Mouse (Mus musculus) heart, postnatal 25 days (tissue): ENCODE measurements at regions not wholly inside any gene's neighbourhood (a gene's known extent, or its start where the extent isn't known, plus 50 kb on each side); places are given as distances from the start of the nearest gene placed in this dataset.

Experiments used
- DNase-seq: peaks from one replicate; pipeline ENCODE4 v3.0.0; 2022; ENCODE audit warnings: low spot score
- intact Hi-C: fragments of 180-260 bp; cut with DNase I; formaldehyde crosslinking; loops from one replicate; pipeline ENCODE4 v1.15.1; 2025

- DNase-seq, result no peak
- intact Hi-C loops, result no loop called here
Observed at GRCm38 (mm10) chr4:153542631-153543031, 60.0 kb upstream of the Ajap1 start.

- intact Hi-C loops, result no loop called here
- no peak for DNase-seq
Observed at GRCm38 (mm10) chr4:153543900-153544648, 61.5 kb upstream of the Ajap1 start.

- intact Hi-C loops, result no loop called here
- DNase-seq, result no peak
Observed at GRCm38 (mm10) chr4:153546709-153547108, 64.1 kb upstream of the Ajap1 start.

DNA sequence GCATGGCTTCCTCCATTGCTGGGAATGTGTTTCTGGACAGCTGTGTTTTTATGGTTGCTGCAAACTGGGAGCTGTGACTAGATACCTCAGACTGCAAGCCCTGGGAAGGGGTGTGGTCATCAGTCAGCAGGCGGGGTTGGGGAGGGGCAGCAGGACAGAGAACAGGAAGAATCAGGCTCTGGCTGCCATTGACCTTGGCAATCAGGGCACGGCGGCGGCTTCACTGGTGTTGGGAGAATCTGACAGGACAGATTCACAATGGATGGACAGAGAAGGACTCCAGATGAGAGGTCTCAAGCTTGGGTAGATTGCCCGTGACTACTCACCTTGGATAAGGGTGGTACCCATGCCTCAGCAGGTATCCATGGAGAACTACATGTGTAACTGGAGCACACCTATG lies 64.5 kb upstream of the Ajap1 start:
- intact Hi-C loops, result no loop called here
- DNase-seq, result no peak

GRCm38 (mm10) chr4:153547871-153548270 lies 65.3 kb upstream of the Ajap1 start:
- intact Hi-C loops, result no loop called here
- DNase-seq, result no peak

DNA sequence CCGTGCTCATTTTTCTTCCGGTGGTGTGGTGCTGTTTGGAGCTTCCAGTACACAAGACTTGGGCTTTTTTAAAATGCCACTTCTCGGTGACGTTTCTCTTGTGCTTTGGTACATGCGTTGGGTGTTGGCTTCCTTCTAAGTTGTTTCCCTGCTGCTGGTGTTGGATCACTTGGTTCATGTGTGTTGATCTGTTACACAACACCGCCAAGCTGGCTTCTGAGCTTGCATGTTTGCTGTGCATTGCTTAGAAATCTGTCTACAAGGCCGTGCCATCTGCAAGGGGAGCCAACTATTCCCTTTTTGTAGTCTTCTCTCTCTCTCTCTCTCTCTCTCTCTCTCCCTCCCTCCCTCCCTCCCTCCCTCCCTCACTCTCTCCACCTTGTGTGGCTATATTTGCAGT lies 68.7 kb upstream of the Ajap1 start:
- DNase-seq, result no peak
- intact Hi-C loops, result no loop called here

DNA sequence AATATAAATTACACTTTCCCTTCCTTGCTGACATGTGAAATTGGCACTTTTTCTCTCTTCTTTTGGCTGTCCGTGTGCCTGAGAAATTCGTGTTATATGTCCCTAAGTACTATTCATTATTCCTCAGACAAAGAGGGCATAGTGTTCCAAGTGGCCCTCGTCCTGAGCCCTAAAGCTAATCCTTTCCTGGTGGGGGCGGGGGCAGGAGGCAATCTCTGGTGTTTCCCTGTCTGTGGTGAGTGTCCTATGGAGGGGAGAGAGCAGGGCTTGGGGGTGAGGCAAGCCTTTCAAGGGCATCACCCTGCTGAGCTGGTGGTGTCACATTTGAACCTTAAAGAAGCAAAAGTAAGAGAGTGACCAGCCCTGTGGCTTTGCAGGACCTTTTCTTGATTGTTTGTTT lies 69.9 kb upstream of the Ajap1 start:
- no peak for DNase-seq
- intact Hi-C loops, result no loop called here

DNA sequence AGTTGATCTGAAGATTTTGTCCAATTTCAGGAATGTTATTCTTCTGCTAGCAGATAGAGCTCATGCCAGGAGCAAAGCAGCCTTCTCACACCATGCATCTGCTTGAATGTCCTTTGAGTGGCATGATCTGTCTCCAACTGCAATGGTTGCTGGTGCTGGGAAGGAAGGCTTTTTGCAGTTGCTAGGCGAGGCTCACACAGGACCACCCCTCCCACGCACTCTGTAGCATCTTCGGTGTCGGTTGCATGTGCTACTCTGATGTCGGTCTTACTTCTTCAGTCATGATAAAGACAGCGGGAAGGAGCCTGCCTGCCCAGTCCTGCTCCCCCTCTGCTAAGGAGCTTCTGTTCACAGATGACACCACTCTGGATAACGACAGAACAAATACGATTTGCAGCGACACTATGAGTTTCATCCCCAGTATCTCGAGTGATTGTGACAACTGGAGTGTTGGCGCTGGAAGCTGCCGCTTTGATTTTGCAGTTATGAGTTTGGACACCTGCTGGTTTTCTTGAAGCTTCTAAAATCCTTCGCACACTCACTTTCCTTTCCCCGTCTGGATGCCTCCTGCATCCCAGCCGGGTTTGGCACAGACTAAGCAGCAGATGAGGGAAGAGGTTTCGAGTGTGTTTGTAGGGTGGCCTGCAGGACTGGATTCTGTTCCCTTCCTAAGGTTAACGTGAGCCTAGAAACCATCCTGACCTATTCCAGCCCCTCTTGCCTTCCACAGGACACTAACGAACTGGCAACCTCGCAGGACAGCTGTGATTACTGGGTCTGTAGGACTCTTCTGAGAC lies 75.4 kb upstream of the Ajap1 start:
- intact Hi-C loops, result no loop called here
- no peak for DNase-seq

DNA sequence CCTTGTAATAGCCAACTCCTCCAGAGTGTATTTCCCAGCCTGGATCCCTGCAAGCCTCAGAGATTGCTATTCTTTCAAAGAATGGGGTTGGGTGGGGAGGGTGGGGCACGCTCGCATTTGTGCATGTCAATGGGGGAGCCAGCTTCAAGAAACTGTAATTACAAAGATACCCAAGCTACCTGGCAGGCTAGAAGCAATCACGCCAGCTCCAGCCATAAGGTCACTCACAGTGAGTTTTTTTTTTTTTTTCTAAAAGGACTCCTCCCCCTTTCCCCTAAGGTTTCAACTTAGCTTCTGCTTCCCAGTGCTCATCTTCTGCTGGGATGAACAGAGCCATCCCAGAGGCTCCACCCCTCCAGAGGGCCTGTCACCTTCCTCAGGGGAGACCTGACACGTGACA lies 77.0 kb upstream of the Ajap1 start:
- no peak for DNase-seq
- intact Hi-C loops, result no loop called here

- intact Hi-C loops, result no loop called here
- no peak for DNase-seq
Observed at GRCm38 (mm10) chr4:153560193-153560592, 77.6 kb upstream of the Ajap1 start.

DNA sequence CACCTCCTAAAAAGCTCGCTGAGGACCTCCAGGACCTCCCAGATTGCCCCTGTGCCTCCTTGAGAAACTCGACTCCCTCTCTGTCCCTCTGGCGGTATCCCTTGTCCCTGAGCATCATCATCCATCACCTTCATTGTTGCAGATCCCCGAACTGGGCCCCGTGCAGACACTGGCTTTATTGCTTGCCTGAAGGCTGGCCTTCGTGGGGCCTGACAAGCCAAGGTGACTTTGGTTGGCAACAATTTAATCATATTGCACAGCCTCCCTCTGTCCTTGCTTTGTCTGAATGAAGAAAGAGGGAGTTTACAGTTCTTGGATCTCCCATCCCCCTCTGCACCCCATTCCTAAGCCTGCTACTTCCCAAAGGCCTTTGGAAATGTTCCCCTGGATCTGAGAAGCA lies 78.3 kb upstream of the Ajap1 start:
- no peak for DNase-seq

GRCm38 (mm10) chr4:153561991-153562390 lies 79.4 kb upstream of the Ajap1 start:
- no peak for DNase-seq
- intact Hi-C loops, result no loop called here

More for the DNA sequence above, 78.3 kb upstream of the Ajap1 start:
- intact Hi-C loops, result no loop called here

DNA sequence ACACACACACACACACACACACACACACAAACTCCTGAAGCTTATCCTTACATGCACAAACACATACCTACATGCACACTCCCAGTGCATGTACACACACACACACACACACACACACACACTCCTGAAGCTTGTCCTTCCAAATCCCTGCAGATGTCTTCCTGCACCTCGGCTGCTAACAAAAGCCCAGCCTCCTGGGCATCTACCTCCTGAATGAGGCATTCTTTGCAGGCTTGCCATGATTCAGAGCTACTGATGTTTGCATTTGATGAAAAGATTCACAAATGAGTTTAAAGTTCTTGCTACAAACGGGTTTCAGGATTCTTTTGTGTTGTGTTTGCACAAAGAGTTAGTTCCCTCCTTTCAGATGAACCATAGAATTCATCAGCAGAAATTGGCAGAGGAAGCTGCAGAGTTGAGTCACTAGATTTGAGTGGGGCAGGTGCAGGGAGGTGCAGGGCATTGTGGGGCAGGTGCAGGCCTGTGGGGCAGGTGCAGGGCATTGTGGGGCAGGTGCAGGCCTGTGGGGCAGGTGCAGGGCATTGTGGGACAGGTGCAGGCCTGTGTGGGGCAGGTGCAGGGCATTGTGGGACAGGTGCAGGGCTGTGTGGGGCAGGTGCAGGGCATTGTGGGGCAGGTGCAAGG lies 84.8 kb upstream of the Ajap1 start:
- intact Hi-C loops, result no loop called here
- DNase-seq, result no peak

- intact Hi-C loops, result no loop called here
- no peak for DNase-seq
Observed at GRCm38 (mm10) chr4:153573180-153573769, 90.7 kb upstream of the Ajap1 start.

DNA sequence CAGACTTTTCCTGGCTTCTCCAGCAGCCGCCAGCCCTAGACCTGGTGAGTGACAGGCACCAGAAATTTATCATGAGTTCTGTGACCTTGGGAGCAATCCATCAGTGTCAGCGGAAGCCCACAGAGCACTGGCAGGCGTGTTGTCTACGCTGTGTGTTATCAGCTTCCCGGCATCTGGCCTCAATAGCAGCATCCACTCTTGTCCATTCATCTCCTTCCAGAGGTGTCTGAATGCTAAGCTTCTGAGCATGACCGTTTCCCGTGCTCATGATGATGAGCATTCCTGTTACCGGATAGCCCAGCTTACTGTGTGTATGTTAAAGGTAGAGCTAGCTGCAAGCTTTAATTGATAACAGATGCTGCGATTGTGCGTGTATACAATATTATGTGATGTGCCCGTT lies 110.7 kb upstream of the Ajap1 start:
- DNase-seq, result no peak
- intact Hi-C loops, result no loop called here

- intact Hi-C loops, result no loop called here
- no peak for DNase-seq
Observed at GRCm38 (mm10) chr4:153599794-153600370, 117.3 kb upstream of the Ajap1 start.

- intact Hi-C loops, result no loop called here
- no peak for DNase-seq
Observed at GRCm38 (mm10) chr4:153602496-153602895, 119.9 kb upstream of the Ajap1 start.

DNA sequence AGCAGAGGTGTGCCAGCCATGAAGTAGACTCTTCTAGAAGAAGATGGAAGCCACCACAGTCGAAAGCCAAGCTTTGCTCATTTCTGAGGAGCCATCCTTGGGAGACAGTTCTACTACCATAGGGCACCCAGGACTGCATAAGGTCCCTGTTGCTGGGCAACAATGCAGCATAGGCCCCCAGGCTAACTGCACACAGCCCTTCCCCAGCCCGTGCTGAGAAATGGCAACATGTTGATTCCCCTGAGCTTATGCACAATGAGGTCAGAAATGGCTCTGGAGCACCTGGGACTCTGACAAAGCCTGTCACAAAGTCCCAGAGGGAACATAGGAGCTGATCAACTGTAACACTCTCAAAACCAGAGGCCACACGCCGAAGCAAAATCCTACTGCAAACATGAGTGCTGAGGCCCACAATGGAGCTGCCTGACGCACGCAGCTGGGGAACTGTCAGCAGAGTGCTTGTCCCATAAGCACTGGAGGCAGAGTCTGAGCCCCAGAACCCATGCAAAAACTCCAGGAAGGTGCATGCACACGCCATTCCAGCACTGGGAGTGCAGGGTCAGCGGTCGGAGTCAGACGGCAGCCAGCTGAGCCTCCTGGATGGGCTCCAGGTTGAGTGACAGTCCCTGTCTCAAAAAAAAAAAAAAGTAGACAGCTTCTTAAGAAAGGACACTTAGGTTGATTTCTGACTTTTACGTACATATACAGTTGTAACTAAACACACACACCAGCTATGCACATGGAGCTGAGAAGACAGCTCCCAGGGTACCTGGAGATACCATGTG lies 120.6 kb upstream of the Ajap1 start:
- DNase-seq, result no peak
- intact Hi-C loops, result no loop called here

GRCm38 (mm10) chr4:153603936-153604335 lies 121.3 kb upstream of the Ajap1 start:
- intact Hi-C loops, result no loop called here
- peak; percentile 9 for DNase-seq
